Mouse (Mus musculus) left cerebral cortex, postnatal 36 days (tissue): ENCODE measurements around the gene Fbxo3. TPM values are rescaled to one million over a fixed set of nuclear protein-coding genes. Genes with fewer than 3 reads are reported as not detected.
"Not testable (repeated sequence)": the region's sequence is repeated elsewhere in the genome, so short reads cannot be mapped to it uniquely, and the experiment has no call there.

Experiments used
- DNase-seq, 2 experiments: peaks; one replicate each; pipeline ENCODE4 v3.0.0; 2021 to 2022; ENCODE audit warnings: low spot score in 2 of 2, mixed read lengths in 1 of 2
- intact Hi-C: fragments of 180-260 bp; cut with DNase I; formaldehyde crosslinking; loops from one replicate; pipeline ENCODE4 v1.15.1; 2025
- total RNA-seq, 2 experiments: library from RNA; stranded (reverse); gene quantifications; 2 replicates each; pipeline ENCODE4 v1.2.3; 2021

The Fbxo3 gene
- total RNA-seq, 2 experiments from 2014 or later: 54.5 to 57.6 TPM

DNA sequence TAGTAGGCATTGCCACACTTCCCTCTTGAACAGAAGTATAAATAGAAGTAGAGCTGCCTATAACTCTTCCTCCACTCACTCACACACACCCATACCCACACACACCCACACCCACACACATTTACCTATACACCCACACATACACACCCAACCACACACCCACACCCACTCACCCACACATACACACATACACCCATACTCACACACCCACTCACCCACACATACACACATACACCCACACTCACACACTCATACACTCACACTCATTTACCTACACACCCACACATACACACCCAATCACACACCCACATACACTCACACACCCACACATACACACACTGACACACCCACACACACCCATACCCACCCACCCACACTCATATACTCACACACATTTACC, 55.0 kb downstream of the Fbxo3 start:
- intact Hi-C loops: no loop called here
- no peak for DNase-seq

DNA sequence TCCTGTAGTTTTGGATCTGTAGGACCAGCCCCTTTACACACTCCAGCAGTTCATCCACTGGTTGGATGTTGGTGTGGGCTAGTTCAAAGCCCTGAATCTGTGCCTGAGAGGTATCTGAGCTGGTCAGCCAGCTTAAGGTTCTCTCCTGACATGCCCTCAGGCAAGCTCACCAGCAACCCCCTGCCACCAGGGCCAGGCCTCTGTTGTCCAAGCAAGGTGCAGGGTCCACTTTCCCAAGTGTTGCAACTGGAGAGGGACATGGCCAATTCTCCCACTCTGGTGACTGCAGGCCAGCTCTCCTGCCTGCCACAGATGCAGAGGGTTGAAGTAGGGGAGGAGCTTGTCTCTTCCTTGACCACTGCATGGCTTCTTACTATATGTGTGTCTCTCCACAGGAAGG, 56.5 kb downstream of the Fbxo3 start:
- intact Hi-C loops: not testable (repeated sequence)

DNA sequence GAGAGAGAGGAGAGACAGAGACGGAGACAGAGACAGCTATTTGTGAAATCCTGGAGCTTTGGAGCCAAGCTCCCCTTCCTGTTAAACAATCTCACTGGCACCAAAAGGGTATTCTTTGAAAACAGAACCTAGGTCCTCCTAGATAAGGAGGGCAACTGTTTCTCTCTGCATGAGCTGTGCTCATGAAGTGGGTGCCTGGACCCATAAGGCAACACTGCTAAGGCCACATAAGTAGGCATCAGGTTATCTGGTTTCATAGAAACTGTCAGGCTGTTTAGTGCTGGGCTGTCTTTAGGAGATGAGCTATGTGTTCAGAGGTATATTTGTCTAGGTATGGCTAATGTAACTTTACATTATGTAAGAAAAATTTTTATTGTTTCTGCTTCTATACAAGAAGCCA, 60.0 kb downstream of the Fbxo3 start:
- intact Hi-C loops, DNase-seq: not testable (repeated sequence)

More for the DNA sequence above, 56.5 kb downstream of the Fbxo3 start:
- not testable (repeated sequence) for DNase-seq

DNA sequence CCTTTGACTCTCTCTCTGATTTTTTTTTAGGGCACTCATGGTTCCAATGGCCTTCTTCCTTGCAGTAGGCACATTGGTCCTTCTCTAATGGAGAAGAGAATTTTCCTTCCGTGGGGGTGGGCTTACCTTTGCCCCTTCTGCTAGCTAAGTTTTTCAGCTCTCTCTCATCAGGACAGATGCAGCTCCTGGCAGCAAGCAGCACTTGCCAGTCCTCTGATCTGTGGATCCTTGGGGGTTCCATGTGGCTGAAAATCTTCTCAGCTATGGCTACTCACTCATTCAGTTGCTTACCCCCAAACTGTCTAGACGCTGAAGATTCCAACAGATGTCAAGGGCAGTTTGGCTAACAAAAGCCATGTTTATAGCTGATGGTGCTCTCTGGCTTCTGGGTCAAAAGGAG, 65.8 kb downstream of the Fbxo3 start:
- intact Hi-C loops: no loop called here
- DNase-seq: no peak

DNA sequence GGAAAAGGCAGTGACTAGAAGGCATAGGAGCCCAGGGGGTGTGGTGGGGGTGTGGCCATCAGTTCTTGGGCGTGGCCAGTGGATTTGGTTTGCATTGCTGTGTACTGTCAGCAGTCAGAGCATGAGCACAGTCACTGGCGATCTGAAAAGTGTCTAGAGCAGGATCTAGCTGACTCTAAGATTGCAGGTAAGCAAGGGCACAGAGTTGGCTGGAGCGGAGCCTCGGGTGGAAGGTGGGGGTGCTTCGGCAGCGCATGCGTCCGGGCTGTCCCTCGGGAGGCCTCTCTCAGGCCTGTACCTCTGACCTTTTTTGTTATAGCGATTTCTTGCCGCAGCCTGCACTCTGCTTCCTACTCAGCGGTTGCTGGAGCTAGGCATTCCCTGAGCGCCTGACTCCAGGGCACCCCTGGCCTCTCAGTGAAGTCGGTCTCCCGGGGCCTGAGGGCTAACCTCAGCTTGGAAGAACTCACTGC, 68.3 kb downstream of the Fbxo3 start, which contains the start of gene Cd59a:
Gene Cd59a (plus strand): TSS at position 61 of the 473 bp plus-strand sequence.
- intact Hi-C loops: loop anchor here (2.0 kb wide), 1 partner anchor 27 kb away; the partner anchor contains the start of genes Cd59b and Gm10799
- peak; percentile 13 to 32 for DNase-seq

DNA sequence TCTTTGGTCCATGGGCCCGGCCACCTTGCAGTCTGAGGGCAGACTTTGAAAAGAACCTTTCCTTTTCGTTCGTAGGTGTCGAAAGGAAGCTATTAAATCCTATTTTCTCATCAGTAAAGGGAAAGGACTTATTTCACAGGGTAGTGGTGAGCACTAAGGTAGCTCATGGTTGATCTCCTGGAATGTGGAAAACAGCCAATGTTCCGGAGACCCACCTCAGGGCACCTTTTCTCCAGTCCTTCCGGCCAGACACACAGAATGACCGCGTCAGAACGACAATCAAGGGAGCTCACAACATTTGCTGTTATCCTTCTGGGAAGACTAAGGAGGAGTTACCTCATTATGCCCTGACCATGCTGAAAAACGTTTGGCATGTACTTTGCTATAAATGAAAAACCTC, 68.7 kb downstream of the Fbxo3 start:
- intact Hi-C loops: no loop called here
- DNase-seq: no peak

DNA sequence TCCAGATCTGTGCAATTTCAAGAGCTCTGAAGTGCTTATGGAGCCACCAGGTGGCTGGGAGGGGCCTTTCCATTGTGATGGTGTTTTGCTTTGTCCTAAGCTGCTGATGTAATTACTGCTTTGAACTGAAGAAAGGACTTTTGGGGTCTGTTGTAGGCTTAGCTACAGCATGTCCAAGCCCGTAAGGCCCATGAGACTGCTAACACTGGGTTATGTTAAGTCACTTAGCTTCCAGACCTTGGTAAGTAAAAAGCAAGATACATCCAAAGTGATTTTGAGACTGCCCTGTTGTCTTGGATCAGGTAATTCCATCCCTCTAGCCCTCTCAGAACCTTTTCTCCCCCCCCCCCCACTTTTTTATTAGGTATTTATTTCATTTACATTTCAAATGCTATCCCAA, 69.3 kb downstream of the Fbxo3 start:
- intact Hi-C loops, DNase-seq: not testable (repeated sequence)

DNA sequence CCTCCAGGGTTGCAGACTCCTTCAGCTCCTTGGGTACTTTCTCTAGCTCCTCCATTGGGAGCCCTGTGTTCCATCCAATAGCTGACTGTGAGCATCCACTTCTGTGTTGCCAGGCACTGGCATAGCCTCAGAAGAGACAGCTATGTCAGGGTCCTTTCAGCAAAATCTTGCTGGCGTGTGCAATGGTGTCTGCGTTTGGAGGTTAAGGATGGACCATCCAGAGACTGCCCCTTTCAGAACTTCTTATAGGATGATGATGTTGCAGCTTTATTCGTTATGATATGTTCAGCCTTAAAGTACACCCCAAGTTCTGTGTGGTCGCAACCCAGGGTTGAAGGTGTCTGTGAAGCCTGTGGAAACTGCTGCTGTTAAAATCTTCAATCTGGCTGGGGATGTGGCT, 69.9 kb downstream of the Fbxo3 start:
- DNase-seq, intact Hi-C loops: not testable (repeated sequence)

DNA sequence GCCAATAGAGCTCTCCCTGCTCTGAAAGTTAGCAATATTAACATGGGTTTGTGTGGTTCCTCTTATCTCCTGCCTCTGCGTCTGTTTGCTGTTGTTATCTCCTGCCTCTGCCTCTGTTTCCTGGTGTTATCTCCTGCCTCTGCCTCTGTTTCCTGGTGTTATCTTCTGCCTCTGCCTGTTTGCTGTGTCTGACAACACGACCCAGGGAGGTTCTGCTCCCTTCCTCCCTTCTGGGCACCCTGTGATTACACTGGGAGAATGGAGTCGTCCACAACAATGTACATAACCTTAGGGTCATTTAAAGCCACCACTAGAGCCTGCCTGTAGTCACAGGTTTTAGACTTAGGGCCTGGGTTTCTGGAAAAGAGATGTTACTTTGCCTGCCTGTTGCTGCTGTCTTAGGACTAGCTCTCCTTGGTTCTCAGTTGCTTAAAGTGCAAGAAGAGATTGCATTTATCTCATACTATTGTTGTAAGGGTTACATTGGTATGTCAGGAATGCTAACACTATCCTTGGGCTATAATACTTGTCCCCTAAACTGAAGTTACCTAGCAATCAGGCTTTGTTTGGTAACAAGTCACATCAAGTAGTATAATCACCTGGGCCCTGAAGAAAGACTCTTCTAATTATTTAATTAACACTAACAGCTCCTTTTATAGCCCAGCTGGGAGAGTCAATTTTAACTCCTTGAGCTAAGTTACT, 71.2 kb downstream of the Fbxo3 start:
- no peak for DNase-seq
- intact Hi-C loops: no loop called here

DNA sequence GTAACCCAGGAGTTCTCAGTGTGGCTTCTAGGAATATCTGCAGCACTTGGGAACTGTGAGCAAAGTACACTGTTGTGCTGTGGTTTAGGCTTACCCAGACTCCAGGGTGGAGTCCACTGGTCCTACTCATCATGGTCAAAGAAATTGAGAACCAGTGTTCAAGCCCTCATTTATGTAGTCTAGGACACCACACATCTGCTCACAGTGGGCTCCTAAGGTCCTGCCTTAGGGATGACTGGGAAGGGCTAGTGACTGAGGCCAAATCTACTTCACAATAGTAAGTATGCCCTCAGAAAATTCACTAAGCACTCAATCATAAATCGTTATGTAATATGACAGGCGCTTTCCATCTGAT, 71.7 kb downstream of the Fbxo3 start:
- no peak for DNase-seq

DNA sequence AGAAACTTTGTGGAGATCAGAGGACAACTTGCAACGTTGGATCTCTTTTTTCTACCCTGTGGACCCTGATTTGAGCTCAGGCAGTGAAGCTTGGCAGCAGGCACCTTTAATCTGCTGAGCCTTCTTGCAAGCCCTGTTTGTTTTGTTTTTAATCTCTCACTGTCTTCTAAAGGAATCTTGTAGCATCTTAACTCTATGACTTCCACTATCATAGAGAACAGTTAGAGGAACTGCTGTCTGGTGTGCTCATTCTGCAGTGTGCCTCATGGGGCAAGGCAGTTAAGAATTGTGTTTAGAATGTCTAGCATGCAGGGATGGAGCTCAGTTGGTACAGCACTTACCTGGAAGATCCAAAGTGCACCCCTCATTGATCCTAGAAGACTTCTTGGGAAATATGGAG, 72.4 kb downstream of the Fbxo3 start:
- intact Hi-C loops: no loop called here
- DNase-seq: no peak

More for the DNA sequence above, 71.7 kb downstream of the Fbxo3 start:
- intact Hi-C loops: no loop called here

DNA sequence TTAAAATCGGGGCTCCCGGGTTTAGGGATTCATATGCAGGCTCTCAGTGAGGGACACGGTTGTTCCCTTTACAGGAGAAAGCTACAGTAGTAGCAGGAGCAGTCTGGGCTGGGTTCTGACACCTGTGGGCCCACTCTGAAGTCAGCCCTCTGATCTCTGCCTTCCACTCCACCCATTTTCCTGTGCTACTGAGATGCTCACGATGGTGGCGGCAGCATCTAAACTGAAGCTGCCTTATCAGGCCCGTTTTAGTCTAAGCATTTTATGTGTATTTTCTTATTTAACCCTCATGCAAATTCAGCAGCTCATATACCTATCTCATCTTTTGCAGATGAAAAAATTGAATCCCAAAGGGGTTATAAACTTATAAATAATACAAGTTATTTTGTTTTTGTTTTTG, 77.3 kb downstream of the Fbxo3 start:
- DNase-seq: no peak
- intact Hi-C loops: no loop called here

DNA sequence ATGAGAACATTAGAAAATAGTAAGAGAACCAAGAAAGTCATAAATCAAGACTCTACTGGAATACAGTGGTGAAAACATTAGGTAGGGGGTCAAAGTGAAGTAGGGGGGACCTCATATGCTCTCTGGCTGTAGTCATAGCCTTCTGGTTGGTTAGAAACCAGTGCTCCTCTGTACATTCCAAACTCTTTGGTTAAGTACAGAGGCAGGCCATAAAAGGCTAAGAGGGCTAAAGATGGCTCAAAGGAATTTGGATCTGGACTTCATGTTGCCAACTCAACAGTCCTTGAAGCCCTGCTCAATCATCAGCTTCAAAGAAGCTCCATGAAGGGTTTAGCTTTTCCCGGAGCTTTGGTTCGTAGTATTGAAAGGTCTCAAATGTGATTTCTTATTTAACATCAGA, 81.5 kb downstream of the Fbxo3 start:
- intact Hi-C loops, DNase-seq: not testable (repeated sequence)

DNA sequence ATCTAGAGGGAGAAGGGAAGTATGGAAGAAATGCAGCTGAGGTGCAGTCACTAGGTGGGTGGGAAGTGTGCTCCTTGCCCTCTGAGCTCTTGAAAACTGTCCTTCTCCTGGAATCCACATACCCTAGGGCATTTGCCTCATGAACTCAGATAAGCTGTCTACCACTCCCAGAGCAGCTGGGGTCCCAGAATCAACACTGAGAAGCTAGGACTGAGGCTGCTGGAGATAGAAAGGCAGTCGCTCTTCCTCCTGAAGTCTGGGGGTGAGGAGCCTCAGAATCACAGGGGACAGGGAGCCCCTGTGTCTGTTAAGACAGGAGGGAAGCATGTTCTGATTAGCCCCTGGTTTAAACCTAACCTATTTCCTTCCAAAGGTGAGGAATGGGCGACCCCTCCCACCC, 82.0 kb downstream of the Fbxo3 start:
- no peak for DNase-seq
- intact Hi-C loops: no loop called here

DNA sequence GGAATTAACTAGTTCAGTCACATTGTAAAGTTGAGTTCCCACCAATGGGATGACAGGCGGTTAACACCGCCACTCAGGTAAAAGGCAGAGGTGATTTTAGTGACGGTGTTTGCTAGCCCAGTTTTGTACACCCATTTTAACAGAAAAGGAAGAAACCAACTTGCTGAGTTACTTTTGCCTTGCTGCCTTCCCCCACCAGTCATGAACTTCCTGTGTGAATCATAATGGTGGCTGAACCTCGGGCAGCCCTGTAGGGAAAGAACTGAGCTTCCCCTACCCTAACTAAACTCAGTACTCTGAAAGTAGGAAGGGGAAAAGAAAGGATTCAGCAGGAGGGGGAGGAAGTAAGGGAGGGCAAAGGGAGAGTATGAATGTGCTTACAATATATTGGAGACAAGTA, 82.5 kb downstream of the Fbxo3 start:
- intact Hi-C loops: no loop called here
- no peak for DNase-seq

DNA sequence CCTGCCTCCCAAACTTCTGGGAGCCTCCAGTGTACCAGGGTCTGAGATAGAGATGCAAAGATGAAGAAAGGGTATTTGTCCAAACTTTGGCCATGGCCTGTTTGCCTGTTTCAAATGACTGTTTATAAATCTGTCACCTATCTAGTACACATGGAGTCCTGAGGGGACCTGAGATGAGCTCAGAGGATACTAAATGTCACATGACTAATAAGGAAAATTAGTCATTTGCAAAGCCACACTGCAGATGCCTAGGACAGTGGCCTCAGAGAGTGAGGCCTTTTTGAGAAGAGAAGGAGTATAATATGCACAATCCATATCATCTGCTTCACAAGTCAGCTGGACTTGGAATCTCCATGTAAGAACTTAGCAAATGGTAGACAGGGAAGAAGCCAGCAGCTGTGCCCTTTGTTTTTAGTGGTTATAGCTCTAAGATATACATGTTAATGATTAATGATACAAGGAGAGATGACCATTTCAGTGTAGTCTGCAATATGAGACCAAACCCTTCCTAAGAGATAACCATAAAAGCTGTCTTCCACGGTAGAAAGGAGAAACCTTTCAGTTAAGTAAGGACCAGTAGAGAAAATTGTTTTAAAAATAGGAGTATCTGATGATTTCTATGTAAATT, 83.8 kb downstream of the Fbxo3 start:
- intact Hi-C loops, DNase-seq: not testable (repeated sequence)

Other genes starting within 250 kb of the Fbxo3 start
- 100 to 1,000 TPM; 283 to 320 TPM for gene Caprin1, start 230.1 kb upstream of the Fbxo3 start, total RNA-seq
- gene Lmo2, start 69.7 kb upstream of the Fbxo3 start, total RNA-seq: 10 to 100 TPM; 15.5 to 17.7 TPM
- gene 4931422A03Rik, start 640 bp downstream of the Fbxo3 start, total RNA-seq: not detected
- under 1 TPM; 0.32 to 0.95 TPM for gene Gm10912, start 38.1 kb downstream of the Fbxo3 start, total RNA-seq
- not detected for gene Gm10799, start 40.8 kb downstream of the Fbxo3 start, total RNA-seq
- 1 to 10 TPM in 1 of 2 experiments, under 1 TPM in 1; 0.42 to 1.2 TPM for gene Cd59b, start 42.1 kb downstream of the Fbxo3 start, total RNA-seq
- gene Cd59a, start 68.1 kb downstream of the Fbxo3 start, total RNA-seq: 1 to 10 TPM; 3.7 to 4.1 TPM
- not detected for gene A930018P22Rik, start 95.0 kb downstream of the Fbxo3 start, total RNA-seq